In the genomic region with DNA sequence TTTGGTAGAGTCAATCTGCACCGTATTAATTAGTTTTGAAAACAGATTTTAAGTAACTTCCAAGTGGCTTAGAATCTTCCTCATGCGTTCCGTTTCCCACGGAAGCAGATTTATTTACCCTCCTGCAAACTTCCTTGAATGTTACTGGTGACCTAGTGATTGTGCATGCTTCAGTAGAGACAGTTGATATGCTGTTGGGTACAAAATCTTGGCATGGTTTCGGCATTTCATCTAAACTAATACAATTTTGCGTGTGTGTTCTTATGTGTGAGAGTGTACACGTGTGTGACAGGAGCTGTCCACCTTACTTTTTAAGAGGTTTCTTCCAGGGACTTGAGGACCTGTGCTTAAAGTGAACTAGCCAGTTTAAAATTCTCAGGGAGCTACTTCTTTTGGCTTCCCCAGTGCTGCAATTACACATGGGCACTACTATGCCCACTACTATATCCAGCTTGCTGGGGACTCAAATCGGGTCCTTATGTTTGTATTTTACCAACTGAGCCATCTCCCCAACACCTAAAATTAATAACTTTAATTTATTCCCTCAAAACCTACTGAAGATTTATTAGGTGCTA, we compare ENCODE assay signal across 8 mouse cellular contexts. TPM values are rescaled to one million over a fixed set of nuclear protein-coding genes. Genes with fewer than 3 reads are reported as not detected.
A peak's percentile ranks its signal among the peaks of the same experiment; 100 is the strongest.
DNase-seq lines count a peak whose midpoint lies in the region; ATAC-seq and TF ChIP-seq lines count a peak whose summit lies in the region.

No protein-coding gene starts in this region.

- TF ChIP-seq EP300 in heart, postnatal 0 days (IDR thresholded peaks at IDR 0.05; ENCODE audit: low read depth): no peak

- peak overlapping the region; percentile 39; the same call in 1 of the 2 replicates for H3K4me2 ChIP-seq in heart, postnatal 0 days (ENCODE audit: low read depth, low read length)
- H3K4me2 ChIP-seq in hindbrain, embryonic 14.5 days (replicated peaks): peak overlapping the region; percentile 82
- peak overlapping the region; percentile 98 for H3K4me2 ChIP-seq in midbrain, embryonic 14.5 days (ENCODE audit: low read length)

- H3K4me1 ChIP-seq in heart, postnatal 0 days (ENCODE audit: control insufficient read depth, insufficient read depth): peaks cover 4% of the 10 kb centered on the region; the same call in 1 of the 2 replicates
- H3K4me1 ChIP-seq in hindbrain, embryonic 14.5 days (replicated peaks; ENCODE audit: control insufficient read depth, insufficient read depth, low read length): peaks cover 27% of the 10 kb centered on the region
- H3K4me1 ChIP-seq in midbrain, embryonic 14.5 days (ENCODE audit: control insufficient read depth, insufficient read depth, low read length): peaks cover 24% of the 10 kb centered on the region

- H3K27me3 ChIP-seq in heart, postnatal 0 days (ENCODE audit: control insufficient read depth, insufficient read depth, low read length): no peaks in the 10 kb centered on the region
- H3K27me3 ChIP-seq in hindbrain, embryonic 14.5 days (ENCODE audit: control insufficient read depth, insufficient read depth, low read length): no peaks in the 10 kb centered on the region
- H3K27me3 ChIP-seq in midbrain, embryonic 14.5 days (ENCODE audit: control insufficient read depth, insufficient read depth, low read length): no peaks in the 10 kb centered on the region

- intact Hi-C loops in heart, postnatal 36 days (cut with DNase I): loop anchor here (5.0 to 10.0 kb wide), 2 partner anchors 120 to 342 kb away; a partner anchor contains a TSS

- H3K27ac ChIP-seq in heart, postnatal 0 days (ENCODE audit: low read depth): no peak overlapping the region
- H3K27ac ChIP-seq in hindbrain, embryonic 14.5 days: no peak overlapping the region
- H3K27ac ChIP-seq in midbrain, embryonic 14.5 days (replicated peaks; ENCODE audit: low read depth, low read length): no peak overlapping the region

- 49% methylated on average over 8 of the region's 8 CpGs for WGBS in heart, postnatal 0 days
- WGBS in hindbrain, embryonic 14.5 days: 66% methylated on average over 8 of the region's 8 CpGs
- WGBS in midbrain, embryonic 14.5 days: 69% methylated on average over 8 of the region's 8 CpGs

- no peaks in the 10 kb centered on the region for H3K9me3 ChIP-seq in heart, postnatal 0 days (replicated peaks; ENCODE audit: control insufficient read depth, low read length)
- no peaks in the 10 kb centered on the region for H3K9me3 ChIP-seq in hindbrain, embryonic 14.5 days (ENCODE audit: control insufficient read depth, low read length)
- no peaks in the 10 kb centered on the region for H3K9me3 ChIP-seq in midbrain, embryonic 14.5 days (ENCODE audit: control insufficient read depth, low read length)

- no peak overlapping the region for H3K9ac ChIP-seq in heart, postnatal 0 days (replicated peaks; ENCODE audit: low read depth, low read length)
- no peak overlapping the region for H3K9ac ChIP-seq in hindbrain, embryonic 14.5 days
- H3K9ac ChIP-seq in midbrain, embryonic 14.5 days (replicated peaks; ENCODE audit: low read length): no peak overlapping the region

- peak; percentile 9 for DNase-seq in heart, postnatal 0 days (ENCODE audit: low spot score)
- no peak for DNase-seq in heart, postnatal 36 days
- DNase-seq in MEL-GATA-1-ER (ENCODE audit: extremely low read depth, low read depth): peak; percentile 44
- no peak for DNase-seq in hindbrain, embryonic 14.5 days (ENCODE audit: low spot score)
- DNase-seq in midbrain, embryonic 14.5 days: no peak
- no peak for DNase-seq in frontal cortex, adult 2 months (ENCODE audit: extremely low spot score in 1 of 2, low spot score in 1 of 2)
- no peak for DNase-seq in lung, postnatal 14 days

- no peak for ATAC-seq in heart, postnatal 0 days (ENCODE audit: insufficient read depth, low read depth)
- ATAC-seq in hindbrain, embryonic 14.5 days (ENCODE audit: low FRiP score): no peak
- ATAC-seq in midbrain, embryonic 14.5 days (ENCODE audit: low FRiP score, low TSS enrichment): no peak
- ATAC-seq in monocyte, adult 5-6 weeks (replicated peaks; ENCODE audit: insufficient number of reproducible peaks, low FRiP score, low TSS enrichment, poor library complexity, severe bottlenecking): no peak

- no peaks in the 10 kb centered on the region for H3K36me3 ChIP-seq in heart, postnatal 0 days (replicated peaks; ENCODE audit: control insufficient read depth, insufficient read depth, low read length)
- no peaks in the 10 kb centered on the region for H3K36me3 ChIP-seq in hindbrain, embryonic 14.5 days (replicated peaks; ENCODE audit: control insufficient read depth, insufficient read depth)
- no peaks in the 10 kb centered on the region for H3K36me3 ChIP-seq in midbrain, embryonic 14.5 days (ENCODE audit: control insufficient read depth, insufficient read depth, low read length)

- TF ChIP-seq CTCF in heart, postnatal 0 days (IDR thresholded peaks at IDR 0.05; ENCODE audit: low read depth): no peak

- H3K4me3 ChIP-seq in heart, postnatal 0 days (ENCODE audit: low read depth, low read length): 0 out of 2 replicates have a peak overlapping the region, but pooled peaks have one; percentile 92
- H3K4me3 ChIP-seq in hindbrain, embryonic 14.5 days (replicated peaks; ENCODE audit: low read length): peak overlapping the region; percentile 82
- H3K4me3 ChIP-seq in midbrain, embryonic 14.5 days (replicated peaks; ENCODE audit: low read depth, low read length): peak overlapping the region; percentile 7; the same call in 1 of the 2 replicates

RNA-seq across cellular contexts. Expression of a gene that starts 3.0 kb away (rescaled TPM):
- total RNA-seq in heart, postnatal 0 days (2014; rRNA removed; ENCODE audit: low replicate concordance): 10.3 and 12.2 TPM in 2 replicates
- polyA plus RNA-seq in heart, postnatal 0 days (2015; fragmentation: Nextera tagmentation; extraction: Ambion mirVana): 8.2 TPM in 2 replicates
- total RNA-seq in heart, postnatal 36 days (2021): 10 to 100 TPM; 29.8 to 30.9 TPM
- polyA plus RNA-seq in hindbrain, embryonic 14.5 days (2014; fragmentation: Nextera tagmentation; extraction: Ambion mirVana): 16.9 and 18.4 TPM in 2 replicates
- polyA plus RNA-seq in midbrain, embryonic 14.5 days (2014; fragmentation: Nextera tagmentation; extraction: Ambion mirVana): 18.9 and 23.3 TPM in 2 replicates
- 61.4 to 103 TPM (median 61.8 TPM) in 3 replicates for total RNA-seq in monocyte, adult 5-6 weeks (2017)
- polyA plus RNA-seq in frontal cortex, adult 2 months (2012; rRNA removed): 11.9 and 12.7 TPM in 2 replicates

Comparison
In these comparisons a context has a peak if more than half of its experiments do, and no peak if none do; other contexts are left out.
1. DNase-seq: peak in heart, postnatal 0 days (single experiment) and MEL-GATA-1-ER (single experiment); none in heart, postnatal 36 days (0 of 2), hindbrain, embryonic 14.5 days (single experiment), midbrain, embryonic 14.5 days (single experiment), frontal cortex, adult 2 months (0 of 2) and lung, postnatal 14 days (single experiment).
2. H3K4me2 ChIP-seq: peak in every context shown above with its lines; median percentile 98 in midbrain, embryonic 14.5 days; 82 in hindbrain, embryonic 14.5 days; 39 in heart, postnatal 0 days.
3. H3K4me3 ChIP-seq: peak in every context shown above with its lines; median percentile 92 in heart, postnatal 0 days; 82 in hindbrain, embryonic 14.5 days; 7 in midbrain, embryonic 14.5 days.